Mouse (Mus musculus) cerebellum, postnatal 10 days (tissue): Measurements from ENCODE around the gene Ppp1r11.

ENCODE experiments used
- DNase-seq, 2 experiments: peaks; one replicate each; pipeline ENCODE4 v3.0.0; 2021; ENCODE audit warnings: mixed read lengths in 2 of 2

Ppp1r11 gene

GRCm38 (mm10) chr17:36958884-36959283 is 7.3 kb upstream of the Ppp1r11 start:
- no peak for DNase-seq

GRCm38 (mm10) chr17:36957999-36958743 is 6.6 kb upstream of the Ppp1r11 start, which contains the start of the genes Znrd1 and Znrd1as:
Znrd1 (minus strand) TSS chr17:36958559.
Znrd1as (plus strand) TSS chr17:36958592.
- DNase-seq, result peak; percentile 96

- no peak for DNase-seq
These were observed 1.5 kb upstream of the Ppp1r11 start for GRCm38 (mm10) chr17:36953062-36953461.

GRCm38 (mm10) chr17:36952631-36953030 is 1.1 kb upstream of the Ppp1r11 start:
- no peak for DNase-seq

GRCm38 (mm10) chr17:36949265-36949664 is 2.3 kb downstream of the Ppp1r11 start:
- no peak for DNase-seq

- no peak for DNase-seq
These were observed 3.3 kb downstream of the Ppp1r11 start for GRCm38 (mm10) chr17:36948286-36948685.

- DNase-seq, result peak; percentile 83 to 87
These were observed 4.3 kb downstream of the Ppp1r11 start for GRCm38 (mm10) chr17:36947051-36947819.

GRCm38 (mm10) chr17:36944121-36944775 is 7.3 kb downstream of the Ppp1r11 start:
- peak; percentile 17 to 43 for DNase-seq

- DNase-seq, result no peak
These were observed 7.8 kb downstream of the Ppp1r11 start for GRCm38 (mm10) chr17:36943691-36944090.

- DNase-seq, result peak; percentile 27 to 34
These were observed 8.6 kb downstream of the Ppp1r11 start, which contains the start of gene Rnf39 for GRCm38 (mm10) chr17:36942791-36943471. Rnf39 (plus strand) TSS chr17:36942918.

- DNase-seq, result peak; percentile 73 to 76
These were observed 9.2 kb downstream of the Ppp1r11 start for GRCm38 (mm10) chr17:36942391-36942790.

GRCm38 (mm10) chr17:36938056-36938455 is 13.5 kb downstream of the Ppp1r11 start:
- DNase-seq, result no peak

- DNase-seq, result no peak
These were observed 19.7 kb downstream of the Ppp1r11 start for GRCm38 (mm10) chr17:36931806-36932205.

GRCm38 (mm10) chr17:36931130-36931529 is 20.4 kb downstream of the Ppp1r11 start:
- no peak for DNase-seq

- no peak for DNase-seq
These were observed 21.3 kb downstream of the Ppp1r11 start for GRCm38 (mm10) chr17:36930233-36930632.

- peak; percentile 40 to 41 for DNase-seq
These were observed 22.2 kb downstream of the Ppp1r11 start for GRCm38 (mm10) chr17:36929236-36929932.

- DNase-seq, result no peak
These were observed 23.9 kb downstream of the Ppp1r11 start for GRCm38 (mm10) chr17:36927496-36928120.

- DNase-seq, result no peak
These were observed 28.1 kb downstream of the Ppp1r11 start for GRCm38 (mm10) chr17:36923491-36923890.

GRCm38 (mm10) chr17:36922715-36923114 is 28.8 kb downstream of the Ppp1r11 start:
- no peak for DNase-seq

GRCm38 (mm10) chr17:36920239-36920638 is 31.3 kb downstream of the Ppp1r11 start:
- DNase-seq, result no peak

GRCm38 (mm10) chr17:36915076-36915475 is 36.5 kb downstream of the Ppp1r11 start:
- peak; percentile 85 to 90 for DNase-seq
